Mouse (Mus musculus) forebrain, embryonic 14.5 days (tissue): Measurements from ENCODE around the gene Gm8220. TPM values are rescaled to one million over a fixed set of nuclear protein-coding genes. Genes with fewer than 3 reads are reported as not detected.
"Not testable (repeated sequence)": the region's sequence is repeated elsewhere in the genome, so short reads cannot be mapped to it uniquely, and the experiment has no call there.

ENCODE experiments used
- ATAC-seq: fragments of 200-750 bp; cut with Nextera tagmentation; 2 replicates; pipeline ENCODE4 v1.8.0; 2017; ENCODE audit warnings: mild to moderate bottlenecking, moderate library complexity
- DNase-seq: peaks from one replicate; pipeline ENCODE4 v3.0.0-alpha.2; 2015; ENCODE audit warnings: low spot score
- H3K27ac ChIP-seq: fragments of 300-500 bp; sonication (generic); 2 replicates; pipeline ENCODE4 v1.5.1; 2014; ENCODE audit warnings: low read depth, mild to moderate bottlenecking, control low read depth, low read length, moderate library complexity
- H3K27me3 ChIP-seq: fragments of 300-500 bp; sonication (generic); replicated peaks from 2 replicates; pipeline ENCODE4 v1.6.1; 2014; ENCODE audit warnings: low read length, control low read depth, mixed read lengths; ENCODE audit not compliant: control insufficient read depth, insufficient read depth
- H3K36me3 ChIP-seq: fragments of 300-500 bp; sonication (generic); 2 replicates; pipeline ENCODE4 v1.6.1; 2014; ENCODE audit warnings: low read length, control low read depth; ENCODE audit not compliant: control insufficient read depth, insufficient read depth
- H3K4me1 ChIP-seq: fragments of 300-500 bp; sonication (generic); 2 replicates; pipeline ENCODE4 v1.6.1; 2014; ENCODE audit warnings: antibody characterized with exemption, low read length, control low read depth; ENCODE audit not compliant: control insufficient read depth, insufficient read depth
- H3K4me2 ChIP-seq: fragments of 300-500 bp; sonication (generic); 2 replicates; pipeline ENCODE4 v1.6.1; 2014; ENCODE audit warnings: mild to moderate bottlenecking, control low read depth, low read length
- H3K4me3 ChIP-seq: fragments of 300-500 bp; sonication (generic); 2 replicates; pipeline ENCODE4 v1.5.1; 2014; ENCODE audit warnings: low read depth, low read length, control low read depth
- H3K9ac ChIP-seq: fragments of 300-500 bp; sonication (generic); 2 replicates; pipeline ENCODE4 v1.6.1; 2014; ENCODE audit warnings: mild to moderate bottlenecking, low read length, control low read depth, moderate library complexity
- H3K9me3 ChIP-seq: fragments of 300-500 bp; sonication (generic); replicated peaks from 2 replicates; pipeline ENCODE4 v1.6.1; 2016; ENCODE audit warnings: low read length, control low read depth, mixed read lengths; ENCODE audit not compliant: control insufficient read depth
- WGBS: fragments of 180-500 bp; shearing (Covaris S2); extraction: QIAGEN DNeasy Blood & Tissue Kit; methylation state at CpG from one replicate; pipeline ENCODE4 v1.1.7; 2014; 5-methylcytosine and 5-hydroxymethylcytosine counted together
- polyA plus RNA-seq: library from polyadenylated mRNA; unstranded; fragments of >200 nt; fragmentation: Nextera tagmentation; extraction: Ambion mirVana; gene quantifications from 2 replicates; pipeline ENCODE4 v1.2.1, GENCODE M21; 2014

The Gm8220 gene
- not detected in 2 replicates for polyA plus RNA-seq

GRCm38 (mm10) chr14:44285280-44285679, at the start of gene Gm8220:
Gene Gm8220, plus strand, starts transcription at chr14:44285580.
- DNase-seq, H3K4me3 ChIP-seq, H3K4me2 ChIP-seq, H3K9ac ChIP-seq, H3K36me3 ChIP-seq, H3K9me3 ChIP-seq, ATAC-seq, H3K4me1 ChIP-seq, H3K27ac ChIP-seq, H3K27me3 ChIP-seq: not testable (repeated sequence)
- 92% methylated on average over 2 of the region's 2 CpGs for WGBS

- H3K36me3 ChIP-seq = no peaks in the 10 kb centered on the region
- H3K4me1 ChIP-seq = no peaks in the 10 kb centered on the region
- H3K4me2 ChIP-seq = no peak overlapping the region
- H3K9me3 ChIP-seq = no peaks in the 10 kb centered on the region
- DNase-seq = no peak
- WGBS = 92% methylated on average over 16 of the region's 16 CpGs
- no peaks in the 10 kb centered on the region for H3K27me3 ChIP-seq
- no peak overlapping the region for H3K4me3 ChIP-seq
- H3K27ac ChIP-seq = no peak overlapping the region
- ATAC-seq = no peak
- no peak overlapping the region for H3K9ac ChIP-seq
These were observed 37.3 kb upstream of the Gm8220 start for GRCm38 (mm10) chr14:44248039-44248438.

GRCm38 (mm10) chr14:44312049-44312448, 26.7 kb downstream of the Gm8220 start:
- WGBS = 79% methylated on average over 3 of the region's 4 CpGs
- H3K4me2 ChIP-seq, DNase-seq, H3K36me3 ChIP-seq, H3K27ac ChIP-seq, H3K27me3 ChIP-seq, H3K9me3 ChIP-seq, H3K4me3 ChIP-seq, H3K9ac ChIP-seq, H3K4me1 ChIP-seq, ATAC-seq: not testable (repeated sequence)

GRCm38 (mm10) chr14:44338484-44338883, 53.1 kb downstream of the Gm8220 start, which contains the start of gene Gm5930:
Gene Gm5930, minus strand, starts transcription at chr14:44338584.
- H3K27ac ChIP-seq, H3K9me3 ChIP-seq, H3K9ac ChIP-seq, H3K4me2 ChIP-seq, H3K27me3 ChIP-seq, H3K36me3 ChIP-seq, H3K4me1 ChIP-seq, ATAC-seq, DNase-seq, H3K4me3 ChIP-seq: not testable (repeated sequence)
- WGBS = no CpG with 5 or more reads among the region's 2 CpGs

Other genes starting within 250 kb of the Gm8220 start
- gene Ear2, start 182.9 kb upstream of the Gm8220 start, polyA plus RNA-seq = not detected in 2 replicates
- not detected in 2 replicates for gene Gm3327, start 161.7 kb upstream of the Gm8220 start, polyA plus RNA-seq
- gene Gm8212, start 87.9 kb upstream of the Gm8220 start, polyA plus RNA-seq = not detected in 2 replicates
- not detected in 2 replicates for gene 4930503E14Rik, start 72.3 kb upstream of the Gm8220 start, polyA plus RNA-seq
- gene Gm5930, start 53.0 kb downstream of the Gm8220 start, polyA plus RNA-seq = not detected in 2 replicates
- not detected in 2 replicates for gene Gm8229, start 79.8 kb downstream of the Gm8220 start, polyA plus RNA-seq
- not detected in 2 replicates for gene Gm3371, start 125.1 kb downstream of the Gm8220 start, polyA plus RNA-seq
- gene Gm8232, start 148.1 kb downstream of the Gm8220 start, polyA plus RNA-seq = not detected in 2 replicates
- gene BC061237, start 206.9 kb downstream of the Gm8220 start, polyA plus RNA-seq = not detected in 2 replicates
- not detected in 2 replicates for gene Gm17093, start 232.7 kb downstream of the Gm8220 start, polyA plus RNA-seq